Mouse (Mus musculus) midbrain, embryonic 12.5 days (tissue): ENCODE data around the gene Lrrn2. TPM values are rescaled to one million over a fixed set of nuclear protein-coding genes. Genes with fewer than 3 reads are reported as not detected.
"Not testable (repeated sequence)": the region's sequence is repeated elsewhere in the genome, so short reads cannot be mapped to it uniquely, and the experiment has no call there.

Source experiments
- ATAC-seq: fragments of 200-750 bp; cut with Nextera tagmentation; 2 replicates; pipeline ENCODE4 v1.8.0; 2017; ENCODE audit warnings: low read depth, moderate TSS enrichment, moderate library complexity; ENCODE audit not compliant: low FRiP score
- H3K27ac ChIP-seq: fragments of 300-500 bp; sonication (generic); replicated peaks from 2 replicates; pipeline ENCODE4 v1.5.1; 2016; ENCODE audit warnings: mild to moderate bottlenecking
- H3K27me3 ChIP-seq: fragments of 300-500 bp; sonication (generic); 2 replicates; pipeline ENCODE4 v1.6.1; 2016; ENCODE audit warnings: mild to moderate bottlenecking
- H3K36me3 ChIP-seq: fragments of 300-500 bp; sonication (generic); 2 replicates; pipeline ENCODE4 v1.6.1; 2016
- H3K4me1 ChIP-seq: fragments of 300-500 bp; sonication (generic); 2 replicates; pipeline ENCODE4 v1.6.1; 2016
- H3K4me2 ChIP-seq: fragments of 300-500 bp; sonication (generic); replicated peaks from 2 replicates; pipeline ENCODE4 v1.6.1; 2016; ENCODE audit warnings: mild to moderate bottlenecking, moderate library complexity
- H3K4me3 ChIP-seq: fragments of 300-500 bp; sonication (generic); 2 replicates; pipeline ENCODE4 v1.5.1; 2016; ENCODE audit warnings: mild to moderate bottlenecking
- H3K9ac ChIP-seq: fragments of 300-500 bp; sonication (generic); replicated peaks from 2 replicates; pipeline ENCODE4 v1.6.1; 2016; ENCODE audit warnings: mild to moderate bottlenecking, moderate library complexity
- H3K9me3 ChIP-seq: fragments of 300-500 bp; sonication (generic); 2 replicates; pipeline ENCODE4 v1.6.1; 2016; ENCODE audit warnings: mild to moderate bottlenecking
- WGBS: fragments of 180-500 bp; shearing (Covaris S2); methylation state at CpG from one replicate; pipeline ENCODE4 v1.1.7; 2016; 5-methylcytosine and 5-hydroxymethylcytosine counted together
- polyA plus RNA-seq: library from polyadenylated mRNA; unstranded; fragments of >200 nt; fragmentation: Nextera tagmentation; extraction: Ambion mirVana; gene quantifications from 2 replicates; pipeline ENCODE4 v1.2.1, GENCODE M21; 2016

The Lrrn2 gene
- polyA plus RNA-seq, 1 experiment from 2014 or later: 19.6 TPM

DNA sequence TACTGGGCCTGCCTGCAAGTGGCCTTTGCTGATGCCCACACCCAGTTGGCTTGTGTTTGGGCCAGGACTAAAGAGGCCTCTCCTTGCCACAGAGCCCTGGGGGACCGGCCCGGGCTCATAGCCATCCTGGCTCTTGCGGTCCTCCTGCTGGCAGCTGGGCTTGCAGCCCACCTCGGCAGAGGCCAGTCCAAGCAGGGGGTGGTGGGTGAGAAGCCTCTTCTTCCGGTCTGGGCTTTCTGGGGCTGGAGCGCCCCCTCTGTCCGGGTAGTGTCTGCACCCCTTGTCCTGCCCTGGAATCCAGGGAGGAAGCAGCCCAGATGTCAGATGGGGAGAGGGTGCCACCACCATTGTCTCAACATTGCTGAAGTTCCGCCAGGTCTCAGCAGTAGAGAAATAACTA is 58.9 kb downstream of the Lrrn2 start:
- Histone ChIP-seq H3K4me3 (no peak overlapping the region), H3K9ac (no peak overlapping the region), H3K36me3 (peaks cover 22% of the 10 kb centered on the region), H3K9me3 (no peaks in the 10 kb centered on the region), H3K27ac (no peak overlapping the region), H3K4me1 (peaks cover 12% of the 10 kb centered on the region), H3K4me2 (no peak overlapping the region), H3K27me3 (no peaks in the 10 kb centered on the region)
- ATAC-seq: no peak
- WGBS: 87% methylated on average over 8 of the region's 8 CpGs

DNA sequence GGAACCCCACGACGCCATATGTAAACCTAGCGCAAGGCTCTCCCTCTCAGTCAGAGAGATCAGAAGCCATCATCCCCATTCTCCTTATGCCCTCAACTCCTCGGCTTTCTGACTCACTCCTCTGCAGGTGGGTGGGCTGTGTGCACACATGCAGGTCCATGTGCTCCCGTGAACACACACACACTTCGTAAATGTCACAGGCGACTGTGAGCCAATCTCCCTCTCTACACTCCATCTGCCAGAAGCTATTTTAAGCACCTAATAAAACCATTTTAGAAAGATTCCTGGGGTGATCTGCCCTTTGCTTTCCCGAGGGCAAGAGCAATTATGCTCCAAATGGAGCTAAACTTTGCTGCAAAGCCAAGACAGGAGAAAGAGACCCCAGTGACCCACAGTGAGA is 65.8 kb downstream of the Lrrn2 start:
- Histone ChIP-seq H3K4me2 (no peak overlapping the region), H3K9ac (no peak overlapping the region), H3K27ac (no peak overlapping the region), H3K4me3 (no peak overlapping the region), H3K27me3 (no peaks in the 10 kb centered on the region), H3K9me3 (no peaks in the 10 kb centered on the region), H3K36me3 (no peaks in the 10 kb centered on the region), H3K4me1 (0 out of 2 replicates have a peak, but pooled peaks cover 7% of the 10 kb centered on the region)
- 79% methylated on average over 8 of the region's 8 CpGs for WGBS
- no peak for ATAC-seq

DNA sequence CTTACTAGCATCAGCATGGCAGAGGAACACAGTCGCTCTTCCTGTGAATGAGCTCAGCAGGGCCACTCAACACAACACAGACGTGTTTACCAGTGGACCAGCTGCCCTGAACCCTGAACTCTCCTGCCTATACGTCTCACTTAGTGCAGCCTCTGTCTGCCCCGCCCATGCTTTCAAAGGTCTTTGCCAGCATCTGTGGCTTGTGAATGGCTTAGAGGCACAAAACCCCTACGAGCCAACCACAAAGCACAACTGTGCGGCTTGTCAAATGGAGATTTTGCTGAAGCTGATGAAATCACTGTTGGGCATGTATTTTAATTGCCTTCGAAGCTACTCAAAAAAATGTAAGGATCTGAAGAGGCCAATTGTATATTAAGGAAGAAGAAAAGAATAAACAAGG is 67.7 kb downstream of the Lrrn2 start:
- Histone ChIP-seq H3K9me3 (no peaks in the 10 kb centered on the region), H3K27me3 (no peaks in the 10 kb centered on the region), H3K4me1 (peaks cover 10% of the 10 kb centered on the region; the same call in 1 of the 2 replicates), H3K9ac (no peak overlapping the region), H3K4me3 (no peak overlapping the region), H3K36me3 (no peaks in the 10 kb centered on the region), H3K27ac (no peak overlapping the region), H3K4me2 (no peak overlapping the region)
- ATAC-seq: no peak
- WGBS: 47% methylated on average over 7 of the region's 7 CpGs

DNA sequence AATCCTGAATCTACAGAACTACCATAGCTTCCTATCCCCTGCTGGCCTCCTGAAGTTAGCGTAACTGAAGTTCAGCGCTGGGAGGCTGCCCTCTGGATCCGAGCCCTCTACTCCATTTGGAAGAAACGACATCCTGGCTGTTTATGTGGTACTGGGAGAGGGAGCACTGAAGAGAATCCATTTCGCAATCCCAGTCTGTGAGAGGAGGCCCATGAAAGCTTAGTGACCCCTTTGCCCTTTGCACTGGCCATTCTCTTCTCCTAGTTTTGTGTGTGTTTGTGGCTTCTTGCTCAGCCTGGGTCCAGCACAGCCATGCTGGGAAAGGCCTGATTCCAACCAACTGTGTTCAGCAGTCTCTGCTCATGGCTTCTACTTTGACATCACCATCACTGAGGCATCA is 76.7 kb downstream of the Lrrn2 start:
- Histone ChIP-seq H3K4me2 (no peak overlapping the region), H3K4me1 (peaks cover 1% of the 10 kb centered on the region; the same call in 1 of the 2 replicates), H3K4me3 (no peak overlapping the region), H3K27me3 (no peaks in the 10 kb centered on the region), H3K9me3 (no peaks in the 10 kb centered on the region), H3K27ac (no peak overlapping the region), H3K36me3 (no peaks in the 10 kb centered on the region), H3K9ac (no peak overlapping the region)
- no peak for ATAC-seq
- WGBS: 89% methylated on average over 5 of the region's 5 CpGs

DNA sequence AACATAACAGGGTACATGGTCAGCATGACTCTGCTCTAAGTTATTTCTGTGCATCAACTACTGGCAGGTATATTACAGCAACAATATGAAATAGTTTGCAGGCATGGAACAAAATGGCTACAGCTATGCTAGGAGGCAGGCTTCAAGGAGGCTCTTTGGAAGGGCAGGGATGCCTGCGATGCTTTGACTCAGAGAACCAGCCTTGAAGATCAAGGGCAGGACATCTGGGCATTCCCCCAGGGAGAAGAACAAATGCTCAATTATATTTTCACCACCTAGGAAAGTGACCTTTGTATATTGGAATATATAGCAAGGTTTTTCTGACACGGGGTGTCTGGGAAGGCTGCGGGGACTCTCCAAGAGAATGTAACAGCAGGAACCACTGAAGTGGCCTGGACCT is 81.7 kb downstream of the Lrrn2 start:
- no peak overlapping the region for H3K9ac ChIP-seq
- no peak for ATAC-seq
- H3K4me3 ChIP-seq: no peak overlapping the region
- no peaks in the 10 kb centered on the region for H3K36me3 ChIP-seq
- H3K9me3 ChIP-seq: no peaks in the 10 kb centered on the region
- H3K27ac ChIP-seq: no peak overlapping the region
- no peaks in the 10 kb centered on the region for H3K27me3 ChIP-seq
- H3K4me1 ChIP-seq: no peaks in the 10 kb centered on the region
- no peak overlapping the region for H3K4me2 ChIP-seq
- WGBS: 88% methylated on average over 3 of the region's 3 CpGs

DNA sequence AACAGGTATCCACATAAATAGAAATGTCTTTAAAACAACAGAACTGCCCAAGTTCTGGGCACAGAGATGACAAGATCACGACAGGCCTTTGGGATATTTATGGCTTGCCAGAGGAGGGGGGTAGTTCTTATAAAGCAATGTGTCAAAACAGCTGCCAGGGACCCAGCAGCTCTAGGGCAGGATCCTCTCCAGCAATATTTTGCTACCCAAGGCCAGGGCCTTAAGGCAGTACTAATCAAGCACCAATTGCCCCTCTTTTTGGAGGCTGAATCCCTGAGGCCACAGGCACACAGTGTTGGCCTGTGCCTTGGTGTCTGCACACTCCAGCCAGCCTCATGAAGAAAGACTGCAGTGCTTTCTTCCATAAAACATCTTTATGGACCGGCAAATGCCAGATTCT is 84.0 kb downstream of the Lrrn2 start:
- H3K27me3 ChIP-seq: no peaks in the 10 kb centered on the region
- no peak overlapping the region for H3K9ac ChIP-seq
- H3K4me2 ChIP-seq: no peak overlapping the region
- no peak overlapping the region for H3K4me3 ChIP-seq
- H3K36me3 ChIP-seq: no peaks in the 10 kb centered on the region
- no peak for ATAC-seq
- 88% methylated on average over 2 of the region's 2 CpGs for WGBS
- no peak overlapping the region for H3K27ac ChIP-seq
- H3K4me1 ChIP-seq: no peaks in the 10 kb centered on the region
- no peaks in the 10 kb centered on the region for H3K9me3 ChIP-seq

DNA sequence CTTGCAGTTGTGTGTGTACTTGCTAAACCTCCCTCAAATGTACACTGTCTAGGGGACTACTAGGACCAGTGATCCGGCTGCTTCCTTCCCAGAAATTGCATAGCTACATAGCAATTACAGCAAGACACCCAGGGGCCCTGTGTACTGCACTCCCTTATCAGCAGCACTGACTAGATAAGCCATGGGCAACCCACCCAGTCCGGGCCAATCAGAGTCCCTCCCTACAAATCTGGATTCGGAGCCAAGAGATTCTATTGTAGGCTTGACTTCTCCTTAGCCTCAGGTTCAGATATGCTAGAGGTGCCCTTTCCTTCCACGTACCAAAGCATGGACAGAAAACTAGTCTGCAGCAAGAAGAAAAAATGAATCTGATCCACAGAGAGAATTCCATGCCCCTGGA is 84.6 kb downstream of the Lrrn2 start:
- no peak for ATAC-seq

DNA sequence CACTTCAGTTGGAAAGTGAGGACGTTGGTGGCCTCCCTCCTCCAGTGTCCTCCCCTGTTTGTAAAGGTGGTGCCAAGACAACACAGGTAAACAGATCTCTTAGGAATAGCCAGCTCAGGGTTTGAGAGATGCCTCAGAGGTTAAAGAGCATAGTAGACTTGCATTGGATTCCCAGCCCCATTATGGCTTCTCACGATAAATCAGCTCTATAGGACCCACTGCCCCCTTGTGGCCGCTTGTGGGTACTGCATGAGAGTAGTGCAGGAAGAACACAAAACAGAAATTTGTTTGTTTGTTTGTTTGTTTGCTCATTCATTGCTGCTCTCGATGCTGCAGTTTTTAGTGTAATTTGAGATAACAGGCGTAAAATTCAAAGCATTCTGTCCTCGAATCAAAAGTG is 88.6 kb downstream of the Lrrn2 start:
- H3K27ac ChIP-seq: no peak overlapping the region
- no peak overlapping the region for H3K4me3 ChIP-seq
- H3K4me2 ChIP-seq: no peak overlapping the region
- no peaks in the 10 kb centered on the region for H3K9me3 ChIP-seq
- H3K36me3 ChIP-seq: no peaks in the 10 kb centered on the region
- 28% methylated on average over 6 of the region's 6 CpGs for WGBS
- H3K4me1 ChIP-seq: no peaks in the 10 kb centered on the region
- H3K9ac ChIP-seq: no peak overlapping the region
- no peaks in the 10 kb centered on the region for H3K27me3 ChIP-seq
- ATAC-seq: no peak

More for the DNA sequence above, 84.6 kb downstream of the Lrrn2 start:
- H3K36me3 ChIP-seq: no peaks in the 10 kb centered on the region
- 89% methylated on average over 4 of the region's 4 CpGs for WGBS
- no peak overlapping the region for H3K27ac ChIP-seq
- H3K4me3 ChIP-seq: no peak overlapping the region
- no peaks in the 10 kb centered on the region for H3K9me3 ChIP-seq
- no peak overlapping the region for H3K4me2 ChIP-seq
- no peaks in the 10 kb centered on the region for H3K27me3 ChIP-seq
- no peaks in the 10 kb centered on the region for H3K4me1 ChIP-seq
- no peak overlapping the region for H3K9ac ChIP-seq

DNA sequence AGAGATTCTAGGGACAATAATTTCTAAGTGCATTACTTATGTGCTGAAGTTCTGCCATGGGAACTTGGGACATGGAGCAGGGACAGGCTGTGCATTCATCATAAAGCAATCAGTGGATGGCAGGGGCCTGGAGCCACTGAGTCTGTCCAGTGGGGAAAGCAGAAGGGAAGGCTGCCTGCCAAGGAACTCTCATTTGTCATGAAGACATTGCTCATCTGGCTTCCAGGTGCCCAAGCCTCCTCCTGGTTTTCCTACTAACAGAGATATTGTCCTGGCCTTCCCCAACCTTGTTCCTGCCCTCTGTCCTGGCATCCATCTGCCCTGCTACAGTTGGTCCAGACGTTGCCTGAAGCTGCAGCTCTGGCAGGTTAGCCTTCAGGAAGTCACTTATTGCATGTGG is 97.3 kb downstream of the Lrrn2 start:
- no peak overlapping the region for H3K9ac ChIP-seq
- H3K4me3 ChIP-seq: no peak overlapping the region
- no peak overlapping the region for H3K4me2 ChIP-seq
- no peaks in the 10 kb centered on the region for H3K9me3 ChIP-seq
- H3K36me3 ChIP-seq: no peaks in the 10 kb centered on the region
- no peak for ATAC-seq
- no peaks in the 10 kb centered on the region for H3K27me3 ChIP-seq
- H3K4me1 ChIP-seq: no peaks in the 10 kb centered on the region
- H3K27ac ChIP-seq: no peak overlapping the region
- WGBS: 100% methylated on average over 1 of the region's 1 CpGs

DNA sequence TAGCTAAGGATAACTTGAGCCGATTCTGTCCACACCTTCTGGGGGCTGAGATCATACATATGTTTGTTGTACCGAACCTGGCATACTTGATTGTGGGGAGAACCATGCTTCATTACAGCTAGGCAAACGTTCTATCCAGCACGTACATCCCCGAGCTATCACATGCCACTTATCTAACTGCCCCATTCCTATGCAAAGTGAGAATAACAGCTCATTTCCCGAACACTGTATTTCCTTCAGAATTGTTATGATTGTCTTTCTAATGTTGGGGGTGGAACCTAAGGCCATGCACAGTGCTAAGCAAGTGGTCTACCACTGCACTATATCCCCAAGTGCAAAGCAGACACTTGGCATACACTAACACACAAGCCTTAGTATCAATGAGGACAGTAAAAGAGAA is 101.2 kb downstream of the Lrrn2 start:
- Histone ChIP-seq H3K27ac (no peak overlapping the region), H3K4me3 (no peak overlapping the region), H3K9me3 (no peaks in the 10 kb centered on the region), H3K4me2 (no peak overlapping the region), H3K9ac (no peak overlapping the region), H3K36me3 (peaks cover 25% of the 10 kb centered on the region), H3K4me1 (no peaks in the 10 kb centered on the region), H3K27me3 (no peaks in the 10 kb centered on the region)
- WGBS: 92% methylated on average over 6 of the region's 6 CpGs
- no peak for ATAC-seq

DNA sequence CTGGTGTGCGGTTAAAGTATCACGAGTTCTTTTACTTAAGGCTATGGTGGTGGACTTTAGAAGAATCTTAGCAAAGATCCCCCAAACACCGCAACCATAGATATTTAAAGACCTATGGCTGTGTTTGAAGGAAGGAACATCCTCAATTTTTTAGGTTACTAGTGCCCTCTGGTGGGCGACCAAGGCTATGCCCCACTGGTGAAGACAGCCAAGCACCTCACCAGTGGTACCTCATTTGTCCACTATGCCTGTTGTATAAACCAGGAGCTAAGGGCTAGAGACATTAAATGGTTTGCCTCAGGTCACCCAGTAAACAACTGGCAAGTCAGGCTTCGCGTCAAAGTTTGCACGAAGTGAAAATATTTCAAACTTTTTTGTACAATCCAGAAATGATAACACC is 102.7 kb downstream of the Lrrn2 start:
- ATAC-seq: 0 out of 2 replicates have a peak, but pooled peaks have one; percentile 47
- WGBS: 65% methylated on average over 7 of the region's 7 CpGs
- peaks cover 28% of the 10 kb centered on the region for H3K36me3 ChIP-seq

DNA sequence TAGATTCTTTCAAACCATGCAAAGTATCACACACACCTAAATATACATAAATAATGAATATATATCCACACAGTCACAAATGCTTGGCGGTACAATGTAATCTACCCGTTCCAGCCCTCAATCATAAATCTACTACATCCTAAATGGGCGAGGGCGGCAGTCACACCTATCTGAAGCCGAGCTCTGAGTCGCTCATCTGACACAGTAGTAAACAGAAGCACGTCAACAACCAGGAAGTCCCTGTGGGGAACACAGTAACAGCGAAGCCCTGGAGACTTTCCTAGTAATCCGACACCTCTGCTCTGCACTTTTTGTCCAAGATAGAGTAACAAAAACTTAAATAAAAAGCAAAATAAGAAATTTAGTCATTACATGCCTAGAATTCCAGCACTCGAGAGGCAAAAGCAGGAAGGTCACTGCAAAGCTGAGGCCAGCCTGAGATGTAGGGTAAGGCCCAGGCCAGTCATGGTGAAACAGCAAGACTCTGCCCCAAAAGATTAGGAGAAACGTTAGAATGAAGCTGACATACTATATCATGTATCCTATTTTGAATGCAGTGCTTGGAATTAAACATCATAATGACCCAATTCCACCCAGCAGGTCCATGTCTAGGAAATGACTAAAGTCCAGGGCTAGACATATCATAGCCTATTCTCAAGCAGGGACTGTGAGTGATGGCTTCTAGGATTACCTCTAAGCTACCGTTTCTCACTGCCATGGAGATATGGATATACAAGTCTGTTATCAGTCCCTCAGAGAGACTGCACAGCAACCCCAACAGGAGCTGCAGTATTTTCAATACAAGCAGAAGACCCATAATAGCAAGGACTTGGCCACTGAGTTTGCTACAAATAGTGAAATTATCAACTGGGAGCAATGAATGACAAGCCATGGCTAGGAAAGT is 108.7 kb downstream of the Lrrn2 start:
- H3K4me3 ChIP-seq, H3K4me1 ChIP-seq, H3K9me3 ChIP-seq, H3K27me3 ChIP-seq, H3K4me2 ChIP-seq, H3K27ac ChIP-seq, H3K9ac ChIP-seq, ATAC-seq: not testable (repeated sequence)
- WGBS: 91% methylated on average over 12 of the region's 12 CpGs
- H3K36me3 ChIP-seq: peaks cover 73% of the 10 kb centered on the region

More for the DNA sequence above, 102.7 kb downstream of the Lrrn2 start:
- no peaks in the 10 kb centered on the region for H3K4me1 ChIP-seq
- no peaks in the 10 kb centered on the region for H3K9me3 ChIP-seq
- no peak overlapping the region for H3K4me2 ChIP-seq
- H3K4me3 ChIP-seq: no peak overlapping the region
- no peak overlapping the region for H3K9ac ChIP-seq
- H3K27ac ChIP-seq: no peak overlapping the region
- H3K27me3 ChIP-seq: no peaks in the 10 kb centered on the region
